Mouse (Mus musculus) kidney, adult 2 months (tissue): ENCODE data around the gene 4930522H14Rik.

Experiments
- CTCF ChIP-seq: fragments of 200-500 bp; conservative IDR thresholded peaks from 2 replicates; pipeline ENCODE4 v1.5.1; 2011; ENCODE audit warnings: low read depth, mild to moderate bottlenecking, control low read depth, low read length, moderate library complexity, mixed read lengths; ENCODE audit not compliant: insufficient read depth, insufficient read length
- POLR2A ChIP-seq: fragments of 200-500 bp; IDR thresholded peaks from one replicate; pipeline ENCODE4 v1.6.1; 2011; ENCODE audit warnings: low read depth, low read length, control low read depth

DNA sequence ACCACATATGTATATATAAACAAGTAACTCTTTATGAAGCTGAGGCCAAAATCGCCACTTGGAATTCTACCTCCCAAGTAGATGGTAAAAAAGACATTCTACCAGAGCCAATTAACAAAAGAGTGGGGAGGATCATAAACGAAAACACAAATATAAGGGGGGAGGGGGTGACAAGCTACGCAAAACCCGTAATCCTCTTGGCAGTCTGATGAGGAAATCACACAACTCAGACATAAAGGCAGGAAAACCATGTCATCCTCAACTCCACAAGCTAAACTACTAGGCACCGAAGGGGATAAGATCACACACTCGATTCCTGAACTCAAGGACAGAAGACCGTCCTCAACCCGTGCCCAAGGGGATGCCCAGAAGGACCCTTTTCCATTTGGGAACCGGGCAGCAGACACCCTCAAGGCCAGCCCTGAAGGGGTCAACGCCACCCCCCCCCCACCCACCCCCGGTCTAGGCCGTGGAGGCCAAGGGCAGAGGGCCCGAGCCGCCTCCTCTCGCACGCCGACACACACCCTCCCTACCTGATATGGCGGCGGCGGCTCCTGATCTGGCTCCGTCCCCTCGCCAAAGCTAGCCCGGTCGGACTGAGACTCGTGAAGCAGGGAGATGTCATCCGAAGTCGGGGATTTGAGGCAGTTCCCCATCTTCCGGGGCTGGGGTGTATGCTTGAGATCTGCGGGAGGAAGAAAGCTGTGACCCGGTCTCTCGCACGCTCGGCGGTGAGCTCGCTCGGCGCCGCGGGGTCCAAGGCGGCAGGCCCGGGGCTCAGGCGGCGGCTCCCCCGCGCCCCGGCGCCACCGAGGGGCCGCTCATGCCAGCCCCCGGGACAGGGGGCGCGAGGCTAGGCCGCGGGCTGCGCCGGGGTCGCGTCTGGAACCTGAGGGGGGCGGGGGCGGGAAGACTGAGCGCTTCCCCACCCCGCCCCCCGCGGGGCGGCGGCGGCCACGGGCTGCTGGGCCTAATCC, 55.2 kb downstream of the 4930522H14Rik start:
- no peak for TF ChIP-seq CTCF
- no peak for TF ChIP-seq POLR2A
